Mouse (Mus musculus) ES-CJ7 (cell line): Measurements from ENCODE around the gene Islr.

Source experiments
- DNase-seq: peaks from one replicate; pipeline ENCODE4 v3.0.0; 2011; ENCODE audit warnings: low read depth, low spot score

Islr gene

GRCm38 (mm10) chr9:58150733-58151361 is 53.3 kb downstream of the Islr start:
- no peak for DNase-seq

GRCm38 (mm10) chr9:58148806-58149205 is 55.3 kb downstream of the Islr start:
- no peak for DNase-seq

- DNase-seq = no peak
These were observed 58.7 kb downstream of the Islr start for GRCm38 (mm10) chr9:58145417-58145816.

- DNase-seq = no peak
These were observed 59.4 kb downstream of the Islr start for GRCm38 (mm10) chr9:58144664-58145063.

- no peak for DNase-seq
These were observed 60.7 kb downstream of the Islr start for GRCm38 (mm10) chr9:58143419-58143818.

- DNase-seq = peak; percentile 38
These were observed 64.2 kb downstream of the Islr start for GRCm38 (mm10) chr9:58139947-58140346.

- no peak for DNase-seq
These were observed 68.2 kb downstream of the Islr start for GRCm38 (mm10) chr9:58135921-58136321.

GRCm38 (mm10) chr9:58134906-58135305 is 69.2 kb downstream of the Islr start:
- no peak for DNase-seq

GRCm38 (mm10) chr9:58133893-58134884 is 69.9 kb downstream of the Islr start:
- DNase-seq = no peak

- DNase-seq = no peak
These were observed 72.4 kb downstream of the Islr start for GRCm38 (mm10) chr9:58131735-58132134.

GRCm38 (mm10) chr9:58130909-58131308 is 73.2 kb downstream of the Islr start:
- DNase-seq = no peak

- no peak for DNase-seq
These were observed 74.6 kb downstream of the Islr start for GRCm38 (mm10) chr9:58129508-58129907.

- DNase-seq = no peak
These were observed 75.1 kb downstream of the Islr start for GRCm38 (mm10) chr9:58128926-58129413.

GRCm38 (mm10) chr9:58125811-58126210 is 78.3 kb downstream of the Islr start:
- DNase-seq = no peak

- no peak for DNase-seq
These were observed 79.0 kb downstream of the Islr start for GRCm38 (mm10) chr9:58125085-58125484.

- DNase-seq = no peak
These were observed 85.4 kb downstream of the Islr start, which contains the start of gene Ccdc33 for GRCm38 (mm10) chr9:58118671-58119070. Gene Ccdc33, minus strand, starts transcription at chr9:58118823.

GRCm38 (mm10) chr9:58116024-58116651 is 88.0 kb downstream of the Islr start:
- DNase-seq = peak; percentile 29

GRCm38 (mm10) chr9:58115297-58115925 is 88.7 kb downstream of the Islr start:
- no peak for DNase-seq

- DNase-seq = no peak
These were observed 90.1 kb downstream of the Islr start for GRCm38 (mm10) chr9:58114019-58114418.

- DNase-seq = peak; percentile 71
These were observed 90.7 kb downstream of the Islr start for GRCm38 (mm10) chr9:58113279-58113884.

- no peak for DNase-seq
These were observed 91.2 kb downstream of the Islr start for GRCm38 (mm10) chr9:58112866-58113278.
